Mouse (Mus musculus) limb, embryonic 15.5 days (tissue): ENCODE results near the gene Tmem47. TPM values are rescaled to one million over a fixed set of nuclear protein-coding genes. Genes with fewer than 3 reads are reported as not detected.

ENCODE experiments used
- ATAC-seq: fragments of 200-750 bp; cut with Nextera tagmentation; 2 replicates; pipeline ENCODE4 v1.8.0; 2017; ENCODE audit warnings: low read depth, moderate TSS enrichment; ENCODE audit not compliant: insufficient number of reproducible peaks, low FRiP score, low TSS enrichment
- H3K27ac ChIP-seq: fragments of 300-500 bp; sonication (generic); 2 replicates; pipeline ENCODE4 v1.5.1; 2015; ENCODE audit warnings: moderate library complexity, mild to moderate bottlenecking, inconsistent platforms
- H3K27me3 ChIP-seq: fragments of 300-500 bp; sonication (generic); 2 replicates; pipeline ENCODE4 v1.6.1; 2015; ENCODE audit warnings: inconsistent platforms
- H3K36me3 ChIP-seq: fragments of 300-500 bp; sonication (generic); 2 replicates; pipeline ENCODE4 v1.6.1; 2015; ENCODE audit warnings: inconsistent platforms
- H3K4me1 ChIP-seq: fragments of 300-500 bp; sonication (generic); 2 replicates; pipeline ENCODE4 v1.6.1; 2015; ENCODE audit warnings: inconsistent platforms
- H3K4me2 ChIP-seq: fragments of 300-500 bp; sonication (generic); 2 replicates; pipeline ENCODE4 v1.6.1; 2015; ENCODE audit warnings: mild to moderate bottlenecking, inconsistent platforms
- H3K4me3 ChIP-seq: fragments of 300-500 bp; sonication (generic); 2 replicates; pipeline ENCODE4 v1.5.1; 2015; ENCODE audit warnings: mild to moderate bottlenecking, inconsistent platforms
- H3K9ac ChIP-seq: fragments of 300-500 bp; sonication (generic); 2 replicates; pipeline ENCODE4 v1.6.1; 2015; ENCODE audit warnings: inconsistent platforms
- H3K9me3 ChIP-seq: fragments of 300-500 bp; sonication (generic); 2 replicates; pipeline ENCODE4 v1.6.1; 2016; ENCODE audit warnings: inconsistent platforms
- WGBS: fragments of 180-500 bp; shearing (Covaris S2); methylation state at CpG from one replicate; pipeline ENCODE4 v1.1.7; 2015; 5-methylcytosine and 5-hydroxymethylcytosine counted together
- polyA plus RNA-seq: library from polyadenylated mRNA; unstranded; fragments of >200 nt; fragmentation: Nextera tagmentation; extraction: Ambion mirVana; gene quantifications from 2 replicates; pipeline ENCODE4 v1.2.1, GENCODE M21; 2015

The Tmem47 gene
- 17.8 and 19.4 TPM in 2 replicates for polyA plus RNA-seq

DNA sequence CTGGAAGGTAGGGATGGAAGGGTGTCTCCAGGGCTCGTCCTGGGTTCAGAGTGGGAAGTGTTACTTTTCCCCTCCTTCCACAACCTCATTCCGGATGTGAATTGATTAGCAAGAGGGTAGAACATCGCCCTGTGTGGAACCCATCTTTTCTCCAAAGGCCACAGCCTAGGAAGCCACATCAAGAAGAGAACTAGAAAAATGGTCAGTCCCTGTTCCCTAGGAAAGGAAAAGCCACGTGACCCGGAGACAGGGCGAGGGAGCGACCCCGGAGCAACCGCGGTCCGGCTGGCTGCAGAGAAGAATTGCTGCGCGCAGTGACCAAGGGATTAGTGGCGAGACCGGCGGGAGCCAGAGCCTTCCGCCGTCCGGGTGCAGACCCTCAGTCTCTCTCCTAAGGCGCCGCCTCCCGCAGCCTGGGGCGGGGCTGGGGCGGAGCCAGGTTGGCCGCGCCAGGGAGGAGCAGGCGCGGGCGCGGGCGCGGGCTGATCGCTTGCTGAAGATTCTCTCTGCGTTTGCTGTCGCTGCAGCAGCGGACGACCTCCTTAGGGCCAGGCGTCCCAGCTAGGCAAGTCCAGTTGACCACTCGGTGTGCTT is at the start of gene Tmem47:
Gene Tmem47, plus strand, starts transcription at position 489 of the 594 bp plus-strand sequence.
- no peaks in the 10 kb centered on the region for H3K36me3 ChIP-seq
- peak within 1 kb of the TSS; percentile 45 for H3K4me2 ChIP-seq
- WGBS = 5% methylated on average over 36 of the region's 39 CpGs
- no peaks in the 10 kb centered on the region for H3K9me3 ChIP-seq
- no peaks in the 10 kb centered on the region for H3K4me1 ChIP-seq
- H3K9ac ChIP-seq = peak within 1 kb of the TSS; percentile 45
- H3K27me3 ChIP-seq = no peaks in the 10 kb centered on the region
- peak within 1 kb of the TSS; percentile 57 for H3K4me3 ChIP-seq
- ATAC-seq = peak; percentile 88
- H3K27ac ChIP-seq = peak within 1 kb of the TSS; percentile 85

DNA sequence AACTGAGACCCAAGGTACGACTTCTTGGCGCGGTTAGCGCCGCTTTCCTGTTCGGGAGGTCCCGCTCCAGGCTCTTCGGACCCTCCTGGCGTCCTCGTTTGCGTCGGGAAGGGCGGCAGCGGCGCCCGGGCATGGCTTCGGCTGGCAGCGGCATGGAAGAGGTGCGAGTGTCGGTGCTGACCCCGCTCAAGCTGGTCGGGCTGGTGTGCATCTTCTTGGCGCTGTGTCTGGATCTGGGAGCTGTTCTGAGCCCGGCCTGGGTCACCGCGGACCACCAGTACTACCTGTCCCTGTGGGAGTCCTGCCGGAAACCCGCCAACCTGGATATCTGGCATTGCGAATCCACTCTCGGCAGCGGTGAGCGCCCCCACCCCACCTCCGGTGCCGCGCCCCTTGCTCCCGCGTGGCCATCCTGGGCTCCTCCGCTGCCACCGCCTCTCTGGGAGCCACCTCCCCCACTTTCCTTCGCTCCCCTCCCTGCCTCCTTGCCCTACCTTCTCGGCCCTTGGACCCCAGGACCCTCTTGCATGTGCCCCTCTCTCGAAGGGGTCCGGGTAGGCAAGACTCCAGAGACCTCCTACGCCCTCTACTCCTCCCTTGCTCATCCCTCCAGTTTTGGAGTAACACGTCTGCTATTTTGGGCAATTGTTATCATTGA is 435 bp downstream of the Tmem47 start:
- no peak; the same call in 1 of the 2 replicates for ATAC-seq
- Histone ChIP-seq H3K9me3 (no peaks in the 10 kb centered on the region), H3K27ac (peak overlapping the region; percentile 85), H3K4me2 (peak overlapping the region; percentile 45), H3K4me1 (no peaks in the 10 kb centered on the region), H3K36me3 (no peaks in the 10 kb centered on the region), H3K4me3 (peak overlapping the region; percentile 57), H3K27me3 (no peaks in the 10 kb centered on the region), H3K9ac (peak overlapping the region; percentile 42; the same call in 1 of the 2 replicates)
- WGBS = 17% methylated on average over 44 of the region's 45 CpGs

- Histone ChIP-seq H3K4me3 (peak overlapping the region; percentile 57), H3K27me3 (no peaks in the 10 kb centered on the region), H3K9me3 (no peaks in the 10 kb centered on the region), H3K27ac (peak overlapping the region; percentile 85), H3K9ac (peak overlapping the region; percentile 26; the same call in 1 of the 2 replicates), H3K4me1 (no peaks in the 10 kb centered on the region), H3K36me3 (no peaks in the 10 kb centered on the region), H3K4me2 (peak overlapping the region; percentile 45)
- ATAC-seq = no peak
- WGBS = 14% methylated on average over 14 of the region's 14 CpGs
Measured at GRCm38 (mm10) chrX:81071746-81072640, 1.5 kb downstream of the Tmem47 start.

GRCm38 (mm10) chrX:81072651-81073050 is 2.2 kb downstream of the Tmem47 start:
- WGBS = 16% methylated on average over 2 of the region's 2 CpGs
- ATAC-seq = no peak
- no peak overlapping the region for H3K9ac ChIP-seq

DNA sequence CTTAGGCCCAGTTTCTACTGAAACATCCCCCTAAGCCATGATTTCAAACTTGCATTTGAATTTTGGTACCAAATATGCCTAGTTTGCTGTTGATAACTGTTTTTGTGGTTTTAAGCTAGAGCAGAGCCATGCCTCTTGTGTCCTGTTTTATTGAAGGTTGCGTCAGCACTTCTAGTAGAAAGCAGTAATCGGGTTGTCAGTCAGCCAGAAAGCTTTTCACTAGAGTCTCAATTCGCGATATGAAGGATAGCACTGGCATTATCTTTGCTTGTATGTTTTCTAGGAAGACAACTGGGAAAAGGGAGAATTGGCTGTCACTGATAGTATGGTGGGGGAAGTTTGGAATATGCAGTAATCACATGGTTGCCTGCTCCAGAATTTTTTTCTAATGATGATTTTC is 3.3 kb downstream of the Tmem47 start:
- H3K4me3 ChIP-seq = no peak overlapping the region

More at GRCm38 (mm10) chrX:81072651-81073050, 2.2 kb downstream of the Tmem47 start:
- H3K27me3 ChIP-seq = no peaks in the 10 kb centered on the region
- H3K4me3 ChIP-seq = peak overlapping the region; percentile 57
- no peaks in the 10 kb centered on the region for H3K4me1 ChIP-seq
- no peaks in the 10 kb centered on the region for H3K9me3 ChIP-seq
- peak overlapping the region; percentile 45 for H3K4me2 ChIP-seq
- no peak overlapping the region for H3K27ac ChIP-seq
- no peaks in the 10 kb centered on the region for H3K36me3 ChIP-seq

DNA sequence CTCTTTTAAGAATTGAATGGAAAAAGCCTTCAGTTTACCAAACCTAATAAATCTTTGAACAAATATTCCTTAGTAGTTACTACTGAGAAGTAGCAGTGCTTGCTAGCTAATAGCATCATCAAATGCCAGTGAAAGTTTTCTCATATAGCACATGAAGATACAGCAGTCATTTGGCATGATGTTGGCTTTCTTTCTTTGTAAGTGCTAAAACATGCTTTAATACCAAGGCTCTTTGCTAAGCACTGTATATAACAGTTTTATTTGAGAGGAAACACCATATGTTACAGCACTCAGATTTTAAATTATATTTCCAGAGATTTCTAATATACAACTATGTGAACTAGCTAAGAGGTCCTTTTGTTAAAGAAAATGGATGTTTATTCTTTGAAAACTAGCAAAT is 8.0 kb downstream of the Tmem47 start:
- H3K4me1 ChIP-seq = no peaks in the 10 kb centered on the region
- ATAC-seq = no peak
- no peak overlapping the region for H3K4me3 ChIP-seq
- H3K4me2 ChIP-seq = no peak overlapping the region
- no peaks in the 10 kb centered on the region for H3K36me3 ChIP-seq
- no peaks in the 10 kb centered on the region for H3K27me3 ChIP-seq
- no peak overlapping the region for H3K27ac ChIP-seq
- no peaks in the 10 kb centered on the region for H3K9me3 ChIP-seq
- H3K9ac ChIP-seq = no peak overlapping the region

More for the DNA sequence above, 3.3 kb downstream of the Tmem47 start:
- 35% methylated on average over 4 of the region's 4 CpGs for WGBS
- ATAC-seq = no peak
- no peak overlapping the region for H3K9ac ChIP-seq
- no peak overlapping the region for H3K4me2 ChIP-seq
- H3K27ac ChIP-seq = no peak overlapping the region
- no peaks in the 10 kb centered on the region for H3K27me3 ChIP-seq
- H3K4me1 ChIP-seq = no peaks in the 10 kb centered on the region
- H3K36me3 ChIP-seq = no peaks in the 10 kb centered on the region
- no peaks in the 10 kb centered on the region for H3K9me3 ChIP-seq

- no peaks in the 10 kb centered on the region for H3K36me3 ChIP-seq
- no peaks in the 10 kb centered on the region for H3K27me3 ChIP-seq
- WGBS = 52% methylated on average over 2 of the region's 2 CpGs
- H3K27ac ChIP-seq = no peak overlapping the region
- H3K9me3 ChIP-seq = no peaks in the 10 kb centered on the region
- no peak overlapping the region for H3K9ac ChIP-seq
- H3K4me3 ChIP-seq = no peak overlapping the region
- H3K4me1 ChIP-seq = no peaks in the 10 kb centered on the region
- no peak overlapping the region for H3K4me2 ChIP-seq
- no peak for ATAC-seq
Measured at GRCm38 (mm10) chrX:81080996-81081395, 10.5 kb downstream of the Tmem47 start.

DNA sequence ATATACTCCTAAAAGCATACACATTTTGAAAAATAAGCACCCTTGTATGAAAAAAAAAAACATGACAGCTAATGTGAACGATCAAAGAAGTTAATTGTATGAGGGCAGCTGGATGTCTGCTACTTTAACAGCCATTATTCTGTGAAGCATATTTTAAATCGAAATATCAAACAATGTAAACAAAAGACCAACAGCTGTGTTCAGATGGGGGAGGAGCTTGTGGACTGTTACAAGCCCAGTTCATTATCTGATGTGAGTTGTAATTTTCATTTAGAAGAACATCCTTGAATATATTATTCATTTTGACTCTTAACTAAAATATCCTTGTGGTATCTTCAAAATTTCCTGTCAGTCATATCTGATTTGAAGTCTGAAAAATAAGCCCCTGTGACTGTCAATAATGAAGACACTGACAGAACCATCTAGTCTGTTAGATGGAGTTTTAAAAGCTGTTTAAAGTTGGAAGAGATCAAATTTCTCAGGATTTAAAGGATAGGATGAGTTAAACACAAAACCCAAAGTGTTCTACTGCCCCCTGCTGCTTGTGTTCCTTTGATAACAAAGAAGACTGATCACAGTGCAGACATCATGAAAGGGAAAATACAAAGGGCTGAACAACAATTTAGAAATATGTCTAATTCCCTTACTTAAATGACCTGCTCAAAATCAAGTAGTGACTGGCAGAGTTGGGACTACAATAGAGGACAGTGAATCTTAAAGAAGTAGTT is 14.7 kb downstream of the Tmem47 start:
- no peaks in the 10 kb centered on the region for H3K27me3 ChIP-seq
- 61% methylated on average over 2 of the region's 2 CpGs for WGBS
- no peak overlapping the region for H3K9ac ChIP-seq
- no peak for ATAC-seq
- H3K27ac ChIP-seq = no peak overlapping the region
- no peaks in the 10 kb centered on the region for H3K4me1 ChIP-seq
- H3K9me3 ChIP-seq = no peaks in the 10 kb centered on the region
- no peak overlapping the region for H3K4me3 ChIP-seq
- H3K4me2 ChIP-seq = no peak overlapping the region
- no peaks in the 10 kb centered on the region for H3K36me3 ChIP-seq

DNA sequence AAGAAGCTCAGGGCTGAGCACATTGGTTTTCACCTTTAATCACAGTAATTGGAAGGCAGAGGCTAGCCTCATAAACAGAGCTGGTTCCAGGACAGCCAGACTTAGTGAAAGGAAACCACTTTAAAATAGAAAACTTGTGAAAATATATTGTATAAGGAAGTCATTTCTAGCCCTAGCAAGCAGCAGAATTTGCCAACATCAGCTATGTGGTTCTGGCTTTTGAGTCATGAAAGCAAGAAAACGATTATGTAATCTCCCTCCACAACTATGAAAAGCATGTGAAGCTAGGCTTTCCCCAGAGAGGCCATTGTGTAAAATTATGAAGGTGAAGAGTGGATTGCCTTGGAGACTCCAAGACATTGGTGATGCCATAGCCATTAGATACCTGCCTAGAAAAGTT is 76.9 kb downstream of the Tmem47 start:
- H3K9me3 ChIP-seq = no peaks in the 10 kb centered on the region
- no peak for ATAC-seq
- no peak overlapping the region for H3K4me3 ChIP-seq
- H3K4me2 ChIP-seq = no peak overlapping the region
- no peak overlapping the region for H3K27ac ChIP-seq
- no peaks in the 10 kb centered on the region for H3K4me1 ChIP-seq
- H3K36me3 ChIP-seq = no peaks in the 10 kb centered on the region
- H3K27me3 ChIP-seq = no peaks in the 10 kb centered on the region
- H3K9ac ChIP-seq = no peak overlapping the region
- 49% methylated on average over 1 of the region's 1 CpGs for WGBS
